Mouse (Mus musculus) E14TG2a.4 (cell line): ENCODE measurements around the gene Gfy.

Experiments used
- CTCF ChIP-seq: conservative IDR thresholded peaks from 2 replicates; pipeline ENCODE4 v1.5.1; 2014; ENCODE audit warnings: low read length
- NANOG ChIP-seq: IDR thresholded peaks from 2 replicates; pipeline ENCODE4 v1.6.1; 2014; ENCODE audit warnings: borderline replicate concordance, low read length, mixed read lengths
- POU5F1 ChIP-seq: IDR thresholded peaks from 2 replicates; pipeline ENCODE4 v1.6.1; 2014; ENCODE audit warnings: low read length, borderline replicate concordance

DNA sequence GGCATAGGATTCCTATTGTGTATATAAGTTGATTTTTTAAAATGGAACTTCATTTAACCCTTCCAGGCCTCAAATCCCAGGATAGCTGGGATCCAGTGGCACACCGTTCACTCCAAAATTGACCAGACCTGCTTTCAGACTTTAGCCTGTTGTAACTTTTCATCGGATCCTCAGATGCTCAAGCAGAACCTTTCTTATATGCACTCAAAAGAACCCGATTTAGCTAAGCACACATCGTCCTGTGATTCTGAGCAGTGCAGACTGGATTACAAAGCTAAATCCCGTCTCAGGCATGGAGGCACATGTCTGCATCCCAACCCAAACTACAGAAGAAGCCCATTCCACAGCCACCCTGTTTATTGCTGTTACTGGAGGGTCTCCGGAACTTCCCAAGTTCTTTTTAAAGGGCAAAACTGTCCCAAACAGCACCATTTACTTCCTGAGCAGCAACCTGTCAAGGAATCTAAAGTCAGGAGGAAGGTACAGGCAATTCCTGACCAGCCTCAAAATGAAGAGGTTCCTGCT lies 51.6 kb downstream of the Gfy start:
- TF ChIP-seq CTCF (no peak), POU5F1 (no peak), NANOG (no peak)
